Mouse (Mus musculus) heart, adult 2 months (tissue): Measurements from ENCODE around the gene Slc30a2.
A peak's percentile ranks its signal among the peaks of the same experiment; 100 is the strongest.

ENCODE experiments used
- CTCF ChIP-seq: fragments of 200-600 bp; IDR thresholded peaks from 2 replicates; pipeline ENCODE4 v1.8.1; 2022; ENCODE audit warnings: antibody characterized with exemption, mild to moderate bottlenecking, moderate library complexity
- EP300 ChIP-seq: fragments of 200-500 bp; IDR thresholded peaks from 2 replicates; pipeline ENCODE4 v1.6.1; 2011; ENCODE audit warnings: low read depth, low read length, control low read depth; ENCODE audit not compliant: insufficient read depth
- POLR2A ChIP-seq: fragments of 200-500 bp; IDR thresholded peaks from 2 replicates; pipeline ENCODE4 v1.6.1; 2011; ENCODE audit warnings: mild to moderate bottlenecking, low read depth, low read length, control low read depth; ENCODE audit not compliant: insufficient read depth

GRCm38 (mm10) chr4:134372294-134372747 lies 29.3 kb downstream of the Slc30a2 start:
- TF ChIP-seq CTCF (no peak), POLR2A (peak; percentile 85), EP300 (no peak)
